Mouse (Mus musculus) lung, embryonic 15.5 days (tissue): ENCODE data around the gene Plin4. TPM values are rescaled to one million over a fixed set of nuclear protein-coding genes. Genes with fewer than 3 reads are reported as not detected.
"Not testable (repeated sequence)": the region's sequence is repeated elsewhere in the genome, so short reads cannot be mapped to it uniquely, and the experiment has no call there.

Experiments used
- ATAC-seq: fragments of 200-750 bp; cut with Nextera tagmentation; 2 replicates; pipeline ENCODE4 v1.8.0; 2017; ENCODE audit warnings: moderate number of reproducible peaks, borderline replicate concordance; ENCODE audit not compliant: low FRiP score, low TSS enrichment; ENCODE audit errors: extremely low read depth
- H3K27ac ChIP-seq: fragments of 300-500 bp; sonication (generic); 2 replicates; pipeline ENCODE4 v1.5.1; 2015; ENCODE audit warnings: moderate library complexity, mild to moderate bottlenecking, inconsistent platforms
- H3K27me3 ChIP-seq: fragments of 300-500 bp; sonication (generic); 2 replicates; pipeline ENCODE4 v1.6.1; 2015; ENCODE audit warnings: inconsistent platforms
- H3K36me3 ChIP-seq: fragments of 300-500 bp; sonication (generic); 2 replicates; pipeline ENCODE4 v1.6.1; 2015; ENCODE audit warnings: inconsistent platforms
- H3K4me1 ChIP-seq: fragments of 300-500 bp; sonication (generic); 2 replicates; pipeline ENCODE4 v1.6.1; 2015; ENCODE audit warnings: inconsistent platforms
- H3K4me2 ChIP-seq: fragments of 300-500 bp; sonication (generic); 2 replicates; pipeline ENCODE4 v1.6.1; 2015; ENCODE audit warnings: inconsistent platforms, mild to moderate bottlenecking, moderate library complexity
- H3K4me3 ChIP-seq: fragments of 300-500 bp; sonication (generic); 2 replicates; pipeline ENCODE4 v1.5.1; 2015; ENCODE audit warnings: mild to moderate bottlenecking, inconsistent platforms
- H3K9ac ChIP-seq: fragments of 300-500 bp; sonication (generic); 2 replicates; pipeline ENCODE4 v1.6.1; 2015; ENCODE audit warnings: inconsistent platforms
- H3K9me3 ChIP-seq: fragments of 300-500 bp; sonication (generic); 2 replicates; pipeline ENCODE4 v1.6.1; 2016; ENCODE audit warnings: inconsistent platforms
- whole genome bisulfite sequencing: fragments of 180-500 bp; shearing (Covaris S2); methylation state at CpG from one replicate; pipeline ENCODE4 v1.1.7; 2015; 5-methylcytosine and 5-hydroxymethylcytosine counted together
- polyA plus RNA-seq: library from polyadenylated mRNA; unstranded; fragments of >200 nt; fragmentation: Nextera tagmentation; extraction: Ambion mirVana; gene quantifications from 2 replicates; pipeline ENCODE4 v1.2.1, GENCODE M21; 2015

Gene Plin4
- polyA plus RNA-seq, 1 experiment from 2014 or later: 0.19 TPM

DNA sequence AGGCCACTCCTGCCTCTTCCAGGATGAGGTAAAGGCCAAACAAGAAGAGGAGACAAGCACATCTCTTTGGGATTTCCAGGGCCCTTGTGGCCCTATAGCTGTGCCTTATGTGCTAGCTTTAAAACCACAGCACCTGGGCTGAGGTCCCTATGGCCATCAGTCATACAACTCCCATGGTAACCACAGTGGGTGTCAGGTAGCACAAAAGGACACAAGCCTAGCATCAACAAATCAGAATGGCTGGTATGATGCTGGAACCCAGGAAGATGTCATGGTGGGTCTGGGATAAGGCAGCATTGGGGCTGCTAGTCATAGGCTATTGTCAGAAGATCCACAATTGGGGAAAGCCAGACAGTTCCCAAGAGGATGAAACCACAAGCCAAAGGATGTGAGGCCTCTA, 38.5 kb downstream of the Plin4 start:
- H3K9me3 ChIP-seq: no peaks in the 10 kb centered on the region
- no peak overlapping the region for H3K27ac ChIP-seq
- H3K4me1 ChIP-seq: peaks cover 16% of the 10 kb centered on the region
- H3K9ac ChIP-seq: no peak overlapping the region
- H3K4me2 ChIP-seq: no peak overlapping the region
- no peaks in the 10 kb centered on the region for H3K27me3 ChIP-seq
- no peak for ATAC-seq
- no peak overlapping the region for H3K4me3 ChIP-seq
- H3K36me3 ChIP-seq: peaks cover 67% of the 10 kb centered on the region

DNA sequence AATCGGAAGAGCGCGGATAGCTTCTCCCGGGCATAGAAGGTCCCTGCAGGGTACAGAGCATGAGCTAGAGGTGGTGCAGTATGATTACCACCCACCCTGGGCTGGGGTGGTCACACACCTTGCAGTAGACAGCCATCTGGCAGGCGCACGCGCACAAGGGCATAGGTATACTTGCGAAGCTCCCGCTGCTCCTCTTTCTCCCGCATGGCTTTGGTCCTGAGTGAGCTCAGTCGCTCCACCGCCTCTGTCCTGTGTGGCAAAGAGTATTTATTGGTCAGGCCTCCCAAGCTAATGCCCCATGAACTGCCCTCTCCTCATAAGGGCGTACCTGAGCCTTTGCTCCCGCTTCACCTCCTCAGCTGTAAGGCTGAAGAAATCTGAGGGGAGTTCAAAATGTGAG, 40.5 kb downstream of the Plin4 start:
- H3K4me3 ChIP-seq: no peak overlapping the region
- no peaks in the 10 kb centered on the region for H3K27me3 ChIP-seq
- peaks cover 7% of the 10 kb centered on the region for H3K4me1 ChIP-seq
- 94% methylated on average over 14 of the region's 14 CpGs for WGBS
- no peaks in the 10 kb centered on the region for H3K9me3 ChIP-seq
- ATAC-seq: no peak
- peaks cover 88% of the 10 kb centered on the region for H3K36me3 ChIP-seq
- no peak overlapping the region for H3K4me2 ChIP-seq
- no peak overlapping the region for H3K9ac ChIP-seq
- no peak overlapping the region for H3K27ac ChIP-seq

DNA sequence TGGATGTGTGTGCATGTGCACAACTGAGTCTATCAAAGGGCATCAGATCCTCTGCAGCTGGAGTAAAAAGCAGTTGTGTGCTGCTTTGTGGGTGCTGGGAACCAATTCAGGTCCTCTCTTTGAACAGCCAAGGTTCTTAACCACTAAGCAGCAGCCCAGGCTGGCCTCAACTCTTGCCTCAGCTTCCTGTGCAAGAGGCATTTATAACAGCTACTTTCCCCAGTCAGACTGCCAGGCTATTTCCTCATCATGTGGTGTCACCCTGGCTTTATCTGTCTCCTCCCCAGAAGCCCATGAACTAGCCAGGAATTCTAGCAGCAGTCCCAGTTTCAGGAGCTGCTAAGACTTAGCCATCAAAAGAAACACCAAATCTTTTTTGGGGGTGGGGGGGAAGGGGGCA, 43.2 kb downstream of the Plin4 start:
- Histone ChIP-seq H3K4me3 (no peak overlapping the region), H3K4me1 (no peaks in the 10 kb centered on the region), H3K9ac (no peak overlapping the region), H3K4me2 (no peak overlapping the region), H3K36me3 (peaks cover 99% of the 10 kb centered on the region), H3K27me3 (no peaks in the 10 kb centered on the region), H3K27ac (no peak overlapping the region), H3K9me3 (no peaks in the 10 kb centered on the region)
- ATAC-seq: no peak

DNA sequence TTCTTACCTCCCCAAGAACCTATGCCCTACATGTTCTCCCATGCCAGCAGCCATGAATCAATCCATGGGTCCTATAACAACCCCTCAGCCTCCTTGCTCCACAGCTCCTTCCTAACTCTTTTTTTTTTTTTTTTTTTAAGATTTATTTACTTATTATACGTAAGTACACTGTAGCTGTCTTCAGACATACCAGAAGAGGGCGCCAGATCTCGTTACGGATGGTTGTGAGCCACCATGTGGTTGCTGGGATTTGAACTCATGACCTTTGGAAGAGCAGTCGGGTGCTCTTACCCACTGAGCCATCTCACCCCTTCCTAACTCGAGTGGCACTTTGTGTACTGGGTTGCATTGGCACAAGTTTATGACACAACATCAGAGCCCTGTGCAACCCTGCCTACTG, 43.9 kb downstream of the Plin4 start:
- 69% methylated on average over 6 of the region's 6 CpGs for WGBS
- H3K9ac ChIP-seq, H3K9me3 ChIP-seq, H3K27me3 ChIP-seq, H3K4me1 ChIP-seq, H3K4me3 ChIP-seq, H3K4me2 ChIP-seq, H3K27ac ChIP-seq, ATAC-seq: not testable (repeated sequence)
- H3K36me3 ChIP-seq: peaks cover 98% of the 10 kb centered on the region

DNA sequence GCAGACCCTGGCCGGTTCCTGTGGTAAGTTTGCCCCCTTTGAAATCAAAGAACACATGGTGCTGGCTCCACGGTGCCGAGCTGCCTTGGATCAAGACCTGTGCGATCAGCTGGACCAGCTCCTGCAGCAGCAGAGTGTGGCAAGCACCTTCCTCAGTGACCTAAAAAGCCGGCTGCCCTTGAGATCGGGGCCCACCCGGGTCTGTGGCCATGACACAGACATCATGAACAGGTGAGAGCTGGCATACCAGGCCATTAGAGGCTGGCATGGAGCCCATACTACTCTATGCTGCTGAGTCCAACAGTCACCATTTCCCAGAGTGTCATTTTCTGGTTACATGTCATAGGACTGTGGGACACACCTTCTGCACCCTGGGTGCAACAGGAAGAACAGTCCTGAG, 47.5 kb downstream of the Plin4 start:
- no peak for ATAC-seq
- Histone ChIP-seq H3K36me3 (peaks cover 94% of the 10 kb centered on the region), H3K4me3 (no peak overlapping the region)

DNA sequence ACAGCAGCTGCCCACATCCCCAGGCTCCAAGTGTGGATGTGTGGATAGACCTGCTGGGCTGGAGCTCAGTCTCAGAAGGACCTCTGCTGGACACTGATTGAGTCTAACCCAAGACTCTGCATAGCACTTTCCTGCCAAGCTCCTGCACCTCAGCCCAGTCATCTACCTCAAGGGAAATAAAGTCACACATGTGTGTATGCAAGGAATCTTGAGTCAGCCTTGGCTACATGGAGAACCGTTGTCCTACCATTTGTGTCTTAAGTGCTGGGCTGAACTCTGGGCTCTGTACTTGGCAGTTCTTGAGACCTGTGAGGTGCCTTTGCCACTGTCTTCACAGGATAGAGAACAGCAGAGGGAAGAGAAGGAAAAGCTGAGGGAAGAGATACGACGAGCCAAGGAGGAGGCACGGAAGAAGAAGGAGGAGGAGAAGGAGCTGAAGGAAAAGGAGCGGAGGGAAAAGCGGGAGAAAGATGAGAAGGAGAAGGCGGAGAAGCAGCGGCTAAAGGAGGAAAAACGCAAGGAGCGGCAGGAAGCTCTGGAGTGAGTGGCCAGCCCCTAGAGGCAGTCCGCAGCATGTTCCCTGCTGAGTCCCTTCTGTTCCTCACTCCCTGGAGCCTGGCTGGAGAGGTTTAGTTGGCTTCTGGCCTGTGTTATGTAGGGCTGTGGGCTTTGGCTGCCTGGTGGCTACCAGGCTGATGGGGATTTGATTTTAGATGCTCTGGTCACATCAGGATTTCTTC, 52.1 kb downstream of the Plin4 start:
- no peak overlapping the region for H3K9ac ChIP-seq
- no peaks in the 10 kb centered on the region for H3K4me1 ChIP-seq
- H3K27me3 ChIP-seq: no peaks in the 10 kb centered on the region
- 79% methylated on average over 11 of the region's 11 CpGs for WGBS
- no peak overlapping the region for H3K4me2 ChIP-seq
- H3K27ac ChIP-seq: no peak overlapping the region
- no peak for ATAC-seq
- H3K4me3 ChIP-seq: no peak overlapping the region
- peaks cover 75% of the 10 kb centered on the region for H3K36me3 ChIP-seq
- no peaks in the 10 kb centered on the region for H3K9me3 ChIP-seq

More for the DNA sequence above, 47.5 kb downstream of the Plin4 start:
- H3K4me1 ChIP-seq: no peaks in the 10 kb centered on the region
- no peaks in the 10 kb centered on the region for H3K27me3 ChIP-seq
- no peaks in the 10 kb centered on the region for H3K9me3 ChIP-seq
- H3K27ac ChIP-seq: no peak overlapping the region
- no peak overlapping the region for H3K9ac ChIP-seq
- WGBS: 89% methylated on average over 7 of the region's 7 CpGs
- no peak overlapping the region for H3K4me2 ChIP-seq

DNA sequence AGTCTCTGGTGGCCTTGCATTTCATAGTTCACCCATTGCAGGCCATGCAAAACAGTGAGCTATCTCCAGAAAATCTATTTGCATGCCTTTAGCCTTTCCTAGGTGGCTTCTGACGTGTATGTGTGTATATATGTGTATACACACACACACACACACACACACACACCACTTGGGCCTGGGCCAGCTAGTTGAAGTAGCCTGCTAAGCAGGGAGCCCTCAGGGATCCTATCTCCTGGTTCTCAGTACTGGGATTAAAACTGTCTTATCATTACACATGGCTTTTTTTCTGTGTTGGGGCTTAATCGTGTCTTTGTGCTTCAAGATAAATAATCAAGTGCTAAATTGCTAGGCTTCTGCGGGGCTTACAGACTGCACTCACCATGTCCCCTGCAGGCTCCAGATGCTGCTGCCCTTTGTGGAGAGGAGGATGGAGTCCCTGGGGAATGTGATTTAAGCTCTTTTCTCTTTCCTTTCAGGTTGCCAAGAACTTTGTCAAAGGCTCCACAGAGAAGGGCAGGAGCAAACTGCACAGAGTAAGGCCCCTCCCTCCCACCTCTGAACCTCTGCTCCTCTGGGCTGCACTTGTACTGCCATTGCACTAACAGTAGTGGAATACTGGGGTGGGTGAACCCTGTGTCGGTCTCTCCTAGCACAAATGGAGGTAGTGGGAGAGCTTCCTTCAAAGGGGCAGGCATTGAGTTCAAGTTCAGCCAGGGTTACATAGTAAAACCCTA, 53.5 kb downstream of the Plin4 start:
- Histone ChIP-seq H3K4me3 (no peak overlapping the region), H3K9ac (no peak overlapping the region), H3K27ac (no peak overlapping the region), H3K4me1 (no peaks in the 10 kb centered on the region), H3K36me3 (peaks cover 69% of the 10 kb centered on the region), H3K9me3 (no peaks in the 10 kb centered on the region), H3K4me2 (no peak overlapping the region), H3K27me3 (no peaks in the 10 kb centered on the region)
- ATAC-seq: no peak
- WGBS: 55% methylated on average over 4 of the region's 4 CpGs

DNA sequence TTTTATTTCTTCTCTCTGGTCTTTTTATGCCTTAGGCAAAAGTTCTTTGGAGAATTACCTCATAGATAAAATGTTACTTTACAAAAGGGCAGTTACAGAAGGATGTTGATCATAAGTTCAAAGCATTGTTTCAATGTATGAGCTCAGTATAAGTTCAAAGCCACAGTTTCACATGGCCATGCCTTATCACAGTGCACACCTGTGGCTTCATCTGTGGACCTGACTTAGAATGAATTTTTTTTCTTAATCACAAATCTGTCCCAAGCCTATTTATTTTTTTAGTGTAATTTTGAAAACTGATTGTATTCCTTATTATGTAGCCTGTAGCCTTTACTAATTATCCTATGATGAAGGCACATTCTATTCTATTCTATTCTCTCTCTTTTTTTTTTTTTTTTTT, 54.7 kb downstream of the Plin4 start:
- Histone ChIP-seq H3K9ac (no peak overlapping the region), H3K9me3 (no peaks in the 10 kb centered on the region), H3K4me1 (no peaks in the 10 kb centered on the region), H3K27me3 (no peaks in the 10 kb centered on the region), H3K36me3 (peaks cover 71% of the 10 kb centered on the region), H3K4me3 (no peak overlapping the region), H3K27ac (no peak overlapping the region), H3K4me2 (no peak overlapping the region)
- ATAC-seq: no peak

DNA sequence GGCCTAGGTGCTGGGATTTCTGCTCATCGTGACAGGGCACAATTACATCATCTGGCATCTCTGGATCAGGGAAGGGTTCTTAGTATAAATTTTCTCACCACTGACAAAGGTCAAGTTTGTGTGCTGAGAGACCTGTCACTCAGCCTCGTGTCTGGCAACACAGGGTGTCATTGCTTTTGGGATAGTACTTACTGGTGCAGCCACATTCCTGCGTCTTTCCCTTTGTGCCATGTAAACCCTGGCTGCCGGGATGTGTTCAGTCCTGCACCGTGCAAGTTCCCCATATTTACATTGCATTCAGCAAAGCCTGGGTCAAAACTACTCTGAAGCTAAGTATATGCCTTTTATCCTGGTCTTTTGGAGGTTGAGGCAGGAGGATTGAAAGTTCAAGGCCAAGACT, 58.2 kb downstream of the Plin4 start:
- WGBS: 74% methylated on average over 5 of the region's 5 CpGs
- H3K4me1 ChIP-seq: no peaks in the 10 kb centered on the region
- H3K9me3 ChIP-seq: no peaks in the 10 kb centered on the region
- H3K36me3 ChIP-seq: peaks cover 71% of the 10 kb centered on the region
- H3K4me2 ChIP-seq: no peak overlapping the region
- no peak overlapping the region for H3K9ac ChIP-seq
- H3K27me3 ChIP-seq: no peaks in the 10 kb centered on the region
- no peak overlapping the region for H3K4me3 ChIP-seq
- no peak overlapping the region for H3K27ac ChIP-seq
- no peak for ATAC-seq

Other genes with a start within 250 kb of the Plin4 start
- 8.5 and 9.1 TPM in 2 replicates for gene Zfp119a, start 230.9 kb downstream of the Plin4 start, polyA plus RNA-seq
- gene Zfp959, start 217.7 kb downstream of the Plin4 start, polyA plus RNA-seq: 12.2 and 13.4 TPM in 2 replicates
- 6.7 and 6.8 TPM in 2 replicates for gene Zfp119b, start 160.3 kb downstream of the Plin4 start, polyA plus RNA-seq
- 1.4 and 2.1 TPM in 2 replicates for gene Ebi3, start 157.2 kb downstream of the Plin4 start, polyA plus RNA-seq
- 26.4 and 28.3 TPM in 2 replicates for gene Yju2, start 150.7 kb downstream of the Plin4 start, polyA plus RNA-seq
- 6.7 and 8.3 TPM in 2 replicates for gene Shd, start 139.3 kb downstream of the Plin4 start, polyA plus RNA-seq
- 7.7 and 8.1 TPM in 2 replicates for gene Fsd1, start 123.3 kb downstream of the Plin4 start, polyA plus RNA-seq
- gene Stap2, start 104.2 kb downstream of the Plin4 start, polyA plus RNA-seq: 17.4 and 18.3 TPM in 2 replicates
- gene Mpnd, start 104.1 kb downstream of the Plin4 start, polyA plus RNA-seq: 103 and 116 TPM in 2 replicates
- 169 and 174 TPM in 2 replicates for gene Sh3gl1, start 73.2 kb downstream of the Plin4 start, polyA plus RNA-seq
- gene Chaf1a, start 69.4 kb downstream of the Plin4 start, polyA plus RNA-seq: 31.4 and 32.4 TPM in 2 replicates
- gene Ubxn6, start 34.8 kb downstream of the Plin4 start, polyA plus RNA-seq: 37.5 and 41.3 TPM in 2 replicates
- 111 and 119 TPM in 2 replicates for gene Hdgfl2, start 30.2 kb downstream of the Plin4 start, polyA plus RNA-seq
- 0.95 and 1.2 TPM in 2 replicates for gene Plin5, start 7.8 kb upstream of the Plin4 start, polyA plus RNA-seq
- 0.55 TPM in 2 replicates for gene Lrg1, start 12.2 kb upstream of the Plin4 start, polyA plus RNA-seq
- 2.1 TPM in 2 replicates for gene Sema6b, start 30.5 kb upstream of the Plin4 start, polyA plus RNA-seq
- gene Tnfaip8l1, start 52.7 kb upstream of the Plin4 start, polyA plus RNA-seq: 15.3 and 18.3 TPM in 2 replicates
- 103 TPM in 2 replicates for gene Mydgf, start 74.1 kb upstream of the Plin4 start, polyA plus RNA-seq
- gene Dpp9, start 109.1 kb upstream of the Plin4 start, polyA plus RNA-seq: 37.1 and 37.6 TPM in 2 replicates
- gene Fem1a, start 147.0 kb upstream of the Plin4 start, polyA plus RNA-seq: 11.7 and 13.3 TPM in 2 replicates
- 4.2 and 4.6 TPM in 2 replicates for gene Ticam1, start 167.0 kb upstream of the Plin4 start, polyA plus RNA-seq
- 82.4 and 82.5 TPM in 2 replicates for gene Plin3, start 183.1 kb upstream of the Plin4 start, polyA plus RNA-seq
- not detected in 2 replicates for gene Arrdc5, start 190.5 kb upstream of the Plin4 start, polyA plus RNA-seq
- gene Uhrf1, start 193.5 kb upstream of the Plin4 start, polyA plus RNA-seq: 148 and 150 TPM in 2 replicates
- 33.4 and 33.7 TPM in 2 replicates for gene Kdm4b, start 216.3 kb upstream of the Plin4 start, polyA plus RNA-seq